Mouse (Mus musculus): Measurements from ENCODE around the gene Pcyt1b.

DNA sequence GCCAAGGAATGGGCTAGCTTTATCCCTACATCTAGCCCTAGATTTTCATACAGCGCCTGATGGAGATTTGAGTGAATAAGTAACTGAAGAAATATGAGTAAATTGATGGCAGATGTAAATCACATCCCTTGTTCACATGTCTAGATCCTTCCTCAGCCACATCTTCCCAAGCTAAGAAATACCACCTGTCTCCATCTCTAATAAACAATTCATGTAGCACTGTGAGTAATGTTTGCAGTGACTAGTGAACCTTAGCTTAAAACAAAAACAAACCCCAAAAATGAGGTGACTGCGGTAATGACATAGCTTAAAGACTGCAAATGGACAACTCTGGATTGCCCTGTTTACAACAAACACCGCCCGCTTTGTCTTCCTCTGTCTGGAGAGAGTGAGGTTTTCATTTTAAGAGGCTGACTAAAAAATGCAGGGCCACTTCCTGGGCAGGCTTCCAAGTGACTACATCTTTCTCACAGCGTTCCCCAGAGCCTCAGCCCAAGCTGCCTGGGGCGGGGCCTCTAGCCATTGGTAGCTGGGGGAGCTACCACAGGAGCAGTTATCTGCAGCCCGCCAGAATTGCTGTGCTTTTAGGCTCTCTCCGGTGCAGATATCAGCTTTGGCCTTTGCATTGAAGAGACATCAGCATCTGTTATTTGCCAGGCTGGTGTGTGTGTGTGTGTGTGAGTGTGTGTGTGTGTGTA, 46.0 kb downstream of the Pcyt1b start:
- TF ChIP-seq POLR2A (IDR thresholded peaks at IDR 0.05; ENCODE audit: insufficient read depth, low read depth, low read length) (no peak), CTCF (IDR thresholded peaks at IDR 0.05) (no peak)
